Mouse (Mus musculus) liver, postnatal 0 days (tissue): Measurements from ENCODE around the gene Rbfox1. TPM values are rescaled to one million over a fixed set of nuclear protein-coding genes. Genes with fewer than 3 reads are reported as not detected.

Experiments
- ATAC-seq: fragments of 200-750 bp; cut with Nextera tagmentation; 2 replicates; pipeline ENCODE4 v1.8.0; 2017; ENCODE audit warnings: mild to moderate bottlenecking, moderate library complexity
- DNase-seq: peaks from one replicate; pipeline ENCODE4 v3.0.0-alpha.2; 2016
- H3K27ac ChIP-seq: fragments of 300-500 bp; sonication (generic); 2 replicates; pipeline ENCODE4 v1.5.1; 2014; ENCODE audit warnings: antibody characterized with exemption, moderate library complexity, mild to moderate bottlenecking, low read depth
- H3K27me3 ChIP-seq: fragments of 300-500 bp; sonication (generic); 2 replicates; pipeline ENCODE4 v1.6.1; 2014; ENCODE audit warnings: low read length, control low read depth, mixed read lengths; ENCODE audit not compliant: insufficient read depth
- H3K36me3 ChIP-seq: fragments of 300-500 bp; sonication (generic); replicated peaks from 2 replicates; pipeline ENCODE4 v1.6.1; 2014; ENCODE audit warnings: mild to moderate bottlenecking, control low read depth, low read length, moderate library complexity, mixed read lengths; ENCODE audit not compliant: insufficient read depth
- H3K4me1 ChIP-seq: fragments of 300-500 bp; sonication (generic); 2 replicates; pipeline ENCODE4 v1.6.1; 2014; ENCODE audit warnings: antibody characterized with exemption, mild to moderate bottlenecking, control low read depth; ENCODE audit not compliant: insufficient read depth
- H3K4me2 ChIP-seq: fragments of 300-500 bp; sonication (generic); 2 replicates; pipeline ENCODE4 v1.6.1; 2014; ENCODE audit warnings: low read depth, mild to moderate bottlenecking, low read length, moderate library complexity, mixed read lengths
- H3K4me3 ChIP-seq: fragments of 300-500 bp; sonication (generic); 2 replicates; pipeline ENCODE4 v1.5.1; 2014; ENCODE audit warnings: low read depth, low read length
- H3K9ac ChIP-seq: fragments of 300-500 bp; sonication (generic); replicated peaks from 2 replicates; pipeline ENCODE4 v1.6.1; 2014; ENCODE audit warnings: mild to moderate bottlenecking, moderate library complexity
- H3K9me3 ChIP-seq: fragments of 300-500 bp; sonication (generic); 2 replicates; pipeline ENCODE4 v1.6.1; 2016; ENCODE audit warnings: mild to moderate bottlenecking, control low read depth, low read length, mixed read lengths
- CTCF ChIP-seq: sonication (generic); IDR thresholded peaks from 2 replicates; pipeline ENCODE4 v1.5.1; 2016; ENCODE audit warnings: antibody characterized with exemption, low read depth
- EP300 ChIP-seq: IDR thresholded peaks from 2 replicates; pipeline ENCODE4 v1.6.1; 2016; ENCODE audit warnings: antibody characterized with exemption, low read depth, mild to moderate bottlenecking
- WGBS: fragments of 180-500 bp; shearing (Covaris S2); extraction: QIAGEN DNeasy Blood & Tissue Kit; methylation state at CpG from one replicate; pipeline ENCODE4 v1.1.7; 2014; ENCODE audit not compliant: insufficient replicate concordance; 5-methylcytosine and 5-hydroxymethylcytosine counted together
- polyA plus RNA-seq: library from polyadenylated mRNA; unstranded; fragments of >200 nt; fragmentation: Nextera tagmentation; extraction: Ambion mirVana; gene quantifications from 2 replicates; pipeline ENCODE4 v1.2.1, GENCODE M21; 2015

The Rbfox1 gene
- polyA plus RNA-seq, 1 experiment from 2014 or later = 0.12 TPM

DNA sequence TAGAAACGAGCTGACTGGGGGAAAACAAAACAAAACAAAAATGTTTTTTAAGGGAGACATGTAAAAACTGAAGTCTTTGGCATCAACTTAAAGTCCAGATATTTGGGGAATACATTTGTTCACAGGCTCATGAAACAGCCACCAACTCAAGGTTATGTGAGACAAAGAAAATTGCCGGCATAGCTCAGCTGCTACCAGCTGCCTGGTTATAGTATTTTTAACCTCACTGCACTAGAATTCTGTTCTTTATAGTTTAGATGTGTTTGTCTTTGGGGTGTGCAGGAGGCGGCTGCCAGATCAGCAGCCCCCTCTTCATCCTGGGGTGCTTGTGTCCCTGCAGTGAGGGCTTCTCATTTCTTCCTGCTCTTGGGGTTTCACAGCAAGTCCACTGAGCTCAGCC, 357.3 kb downstream of the Rbfox1 start:
- no peaks in the 10 kb centered on the region for H3K9me3 ChIP-seq
- no peak overlapping the region for H3K4me2 ChIP-seq
- DNase-seq = no peak
- no peaks in the 10 kb centered on the region for H3K27me3 ChIP-seq
- ATAC-seq = no peak
- H3K4me3 ChIP-seq = no peak overlapping the region
- no peak overlapping the region for H3K27ac ChIP-seq
- H3K36me3 ChIP-seq = no peaks in the 10 kb centered on the region
- WGBS = 63% methylated on average over 3 of the region's 3 CpGs
- no peak for TF ChIP-seq EP300
- no peak for TF ChIP-seq CTCF
- no peak overlapping the region for H3K9ac ChIP-seq
- no peaks in the 10 kb centered on the region for H3K4me1 ChIP-seq

DNA sequence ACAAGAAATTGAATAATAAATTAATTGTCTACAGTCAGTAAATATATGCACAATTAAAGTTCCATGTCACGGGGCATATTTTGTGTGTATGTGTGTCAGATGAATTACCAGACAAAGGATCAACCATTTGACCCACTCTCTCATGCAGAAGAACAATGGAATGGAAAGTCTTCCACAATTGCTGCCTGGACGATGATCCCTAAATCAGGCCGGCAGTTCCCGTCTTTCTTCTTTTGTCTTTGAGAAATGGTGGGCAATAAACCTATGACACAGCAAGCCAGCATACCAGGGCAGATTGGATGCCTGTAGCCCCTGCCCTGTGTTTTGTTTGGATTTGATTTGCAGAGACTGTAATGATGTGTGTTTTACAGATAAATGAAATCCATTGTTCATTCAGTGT, 362.4 kb downstream of the Rbfox1 start:
- Histone ChIP-seq H3K4me3 (no peak overlapping the region), H3K36me3 (no peaks in the 10 kb centered on the region), H3K9ac (no peak overlapping the region), H3K4me1 (no peaks in the 10 kb centered on the region), H3K27me3 (no peaks in the 10 kb centered on the region), H3K9me3 (no peaks in the 10 kb centered on the region), H3K4me2 (no peak overlapping the region), H3K27ac (no peak overlapping the region)
- TF ChIP-seq CTCF (no peak), EP300 (no peak)
- DNase-seq (no peak), ATAC-seq (no peak)
- 58% methylated on average over 4 of the region's 4 CpGs for WGBS

DNA sequence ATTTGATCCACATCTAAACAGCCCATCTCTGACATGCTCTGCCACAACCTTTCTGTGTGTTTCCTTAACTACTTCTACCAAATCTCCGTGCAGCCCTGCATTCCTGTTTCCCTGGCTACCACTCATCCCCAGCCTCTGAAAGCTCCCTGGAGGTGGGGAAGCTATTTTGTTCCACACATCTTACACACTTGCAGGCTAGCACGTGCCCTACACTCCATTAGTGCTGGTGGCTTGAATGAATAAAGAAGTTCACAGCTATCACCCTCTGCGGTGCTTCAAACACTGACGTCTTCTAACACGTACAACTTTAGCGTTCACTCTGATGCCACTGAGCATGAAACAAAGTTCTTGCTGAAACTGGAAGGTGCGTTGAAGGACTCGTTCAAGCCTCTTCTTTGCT, 379.4 kb downstream of the Rbfox1 start:
- H3K9ac ChIP-seq = no peak overlapping the region
- no peak overlapping the region for H3K4me3 ChIP-seq
- no peak overlapping the region for H3K27ac ChIP-seq
- TF ChIP-seq EP300 (no peak), CTCF (no peak)
- no peak for ATAC-seq
- DNase-seq = no peak
- H3K36me3 ChIP-seq = no peaks in the 10 kb centered on the region
- no peak overlapping the region for H3K4me2 ChIP-seq
- H3K27me3 ChIP-seq = no peaks in the 10 kb centered on the region
- no peaks in the 10 kb centered on the region for H3K4me1 ChIP-seq
- no peaks in the 10 kb centered on the region for H3K9me3 ChIP-seq
- 75% methylated on average over 8 of the region's 8 CpGs for WGBS

DNA sequence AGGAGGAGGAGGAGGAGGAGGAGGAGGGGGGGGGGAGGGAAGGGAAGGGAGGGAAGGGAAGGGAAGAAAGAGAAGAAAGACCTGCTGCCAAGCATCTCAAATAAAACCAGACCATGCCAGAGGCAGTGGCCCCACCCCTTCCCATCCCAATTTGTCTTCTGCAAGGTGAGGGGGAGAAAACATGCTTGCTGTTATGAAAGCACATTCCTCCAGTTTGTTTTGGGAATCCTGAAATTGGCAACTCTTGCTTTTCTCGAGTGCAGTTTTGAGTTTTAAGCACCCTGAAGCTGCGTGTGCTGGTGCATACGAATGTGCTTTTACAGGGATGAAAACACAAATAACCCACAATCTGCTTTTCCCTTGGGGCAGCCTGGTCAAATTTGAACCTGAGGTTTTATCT, 380.5 kb downstream of the Rbfox1 start:
- DNase-seq (no peak), ATAC-seq (no peak)
- Histone ChIP-seq H3K4me3 (no peak overlapping the region), H3K27me3 (no peaks in the 10 kb centered on the region), H3K27ac (no peak overlapping the region), H3K4me2 (no peak overlapping the region), H3K4me1 (no peaks in the 10 kb centered on the region), H3K9ac (no peak overlapping the region), H3K36me3 (no peaks in the 10 kb centered on the region), H3K9me3 (no peaks in the 10 kb centered on the region)
- TF ChIP-seq EP300 (no peak), CTCF (no peak)
- 61% methylated on average over 3 of the region's 3 CpGs for WGBS

DNA sequence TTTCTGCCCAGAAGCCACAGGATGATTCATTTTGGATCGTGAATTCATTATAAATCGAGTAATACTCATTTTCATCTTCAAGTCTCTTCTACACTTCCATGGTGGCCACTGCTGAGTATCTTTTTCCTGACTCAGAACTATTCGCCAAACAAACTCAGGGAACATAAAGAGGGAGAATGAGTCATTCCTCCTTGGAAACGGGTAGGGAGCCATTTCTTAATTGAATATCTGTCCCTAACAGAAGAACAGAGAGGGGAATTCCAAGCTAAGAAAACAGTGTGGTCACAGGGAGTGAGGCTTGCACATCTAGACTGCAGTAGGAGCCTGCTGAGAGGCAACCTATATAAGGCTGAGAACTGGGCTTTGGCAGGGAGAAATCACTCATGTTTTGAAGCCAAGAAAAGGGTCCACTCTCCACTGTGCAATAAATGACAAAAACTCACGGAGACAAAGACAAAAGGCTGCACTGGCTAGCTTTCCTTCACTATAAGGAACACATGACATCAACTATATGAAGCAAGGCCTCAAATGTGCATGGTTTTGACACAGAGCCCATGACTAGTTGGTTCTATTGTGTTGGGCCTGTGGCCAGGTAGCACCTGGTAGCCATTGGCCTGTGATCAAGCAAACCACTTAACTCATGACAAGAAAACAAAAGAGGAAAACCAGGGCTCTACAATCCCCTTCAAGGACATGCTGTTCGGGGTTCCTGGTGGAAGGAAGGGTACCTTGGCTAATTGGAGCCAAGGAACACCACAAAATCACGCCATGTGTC, 386.6 kb downstream of the Rbfox1 start:
- H3K4me1 ChIP-seq = no peaks in the 10 kb centered on the region
- no peak overlapping the region for H3K27ac ChIP-seq
- H3K9me3 ChIP-seq = no peaks in the 10 kb centered on the region
- no peak overlapping the region for H3K4me2 ChIP-seq
- no peak overlapping the region for H3K4me3 ChIP-seq
- no peak for DNase-seq
- no peaks in the 10 kb centered on the region for H3K27me3 ChIP-seq
- no peak overlapping the region for H3K9ac ChIP-seq
- TF ChIP-seq CTCF = no peak
- no peak for TF ChIP-seq EP300
- H3K36me3 ChIP-seq = no peaks in the 10 kb centered on the region
- WGBS = 52% methylated on average over 7 of the region's 7 CpGs
- no peak for ATAC-seq

DNA sequence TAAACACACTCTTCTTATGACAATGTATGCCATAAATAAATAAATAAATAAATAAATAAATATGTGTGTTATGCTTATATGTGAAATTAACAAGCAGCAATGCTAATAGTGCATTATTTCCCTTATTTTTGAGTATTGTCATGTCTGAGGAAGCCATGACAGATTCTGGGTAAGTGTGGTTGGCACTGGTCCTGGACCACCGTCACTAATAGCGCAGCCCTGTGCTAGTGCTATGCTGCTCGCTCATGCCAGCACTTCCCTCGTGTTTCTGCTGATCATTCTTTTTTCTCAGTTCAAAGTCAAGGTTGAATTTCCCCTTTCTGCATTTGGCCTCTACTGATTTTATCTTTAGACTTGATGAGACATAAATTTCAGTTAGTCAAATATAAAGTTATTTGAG, 398.3 kb downstream of the Rbfox1 start:
- DNase-seq (no peak), ATAC-seq (no peak)
- H3K4me3 ChIP-seq = no peak overlapping the region
- H3K27me3 ChIP-seq = no peaks in the 10 kb centered on the region
- H3K36me3 ChIP-seq = no peaks in the 10 kb centered on the region
- no peak overlapping the region for H3K4me2 ChIP-seq
- H3K9ac ChIP-seq = no peak overlapping the region
- WGBS = 73% methylated on average over 4 of the region's 4 CpGs
- no peaks in the 10 kb centered on the region for H3K9me3 ChIP-seq
- no peak for TF ChIP-seq EP300
- TF ChIP-seq CTCF = no peak
- no peaks in the 10 kb centered on the region for H3K4me1 ChIP-seq
- no peak overlapping the region for H3K27ac ChIP-seq
